Mouse (Mus musculus): ENCODE results near the gene Nras. TPM values are rescaled to one million over a fixed set of nuclear protein-coding genes. Genes with fewer than 3 reads are reported as not detected.

Gene Nras
- polyA plus RNA-seq, 1 experiment = 8.6 TPM

DNA sequence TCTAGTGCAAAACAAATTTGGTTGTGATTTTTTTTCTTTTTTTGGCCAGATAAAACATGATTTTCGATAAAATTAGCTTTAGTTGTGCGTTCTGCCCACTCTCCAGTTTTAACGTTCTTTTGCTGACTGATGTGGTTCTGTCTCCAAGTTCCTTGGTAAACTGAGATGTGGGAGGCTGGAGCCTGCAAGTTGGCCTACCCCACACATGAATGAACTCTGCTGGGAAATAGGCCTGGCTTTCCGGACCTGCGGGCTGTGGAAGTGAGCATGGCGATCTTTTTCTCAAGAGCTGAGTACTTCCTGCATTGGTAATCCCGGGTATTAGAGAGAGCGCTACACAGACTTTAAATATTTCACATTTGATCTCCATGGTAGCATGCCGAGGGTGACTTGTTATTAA, 17.8 kb downstream of the Nras start:
- Histone ChIP-seq H3K4me1 (ENCODE audit: control insufficient read depth, insufficient read depth, insufficient read length, low read length) (no peaks in the 10 kb centered on the region), H3K4me3 (ENCODE audit: low read depth, low read length) (no peak overlapping the region), H3K27ac (ENCODE audit: insufficient read depth, low read depth, low read length) (no peak overlapping the region), H3K27me3 (ENCODE audit: control insufficient read depth, insufficient read depth, low read length) (no peaks in the 10 kb centered on the region), H3K36me3 (ENCODE audit: control insufficient read depth, insufficient read depth, low read length) (no peaks in the 10 kb centered on the region)
- WGBS = 85% methylated on average over 9 of the region's 9 CpGs
- TF ChIP-seq POLR2A (IDR thresholded peaks at IDR 0.05; ENCODE audit: low read depth, low read length) = no peak
- TF ChIP-seq CTCF (IDR thresholded peaks at IDR 0.05; ENCODE audit: extremely low read depth, insufficient read length, insufficient replicate concordance, low read depth, low read length) = no peak

DNA sequence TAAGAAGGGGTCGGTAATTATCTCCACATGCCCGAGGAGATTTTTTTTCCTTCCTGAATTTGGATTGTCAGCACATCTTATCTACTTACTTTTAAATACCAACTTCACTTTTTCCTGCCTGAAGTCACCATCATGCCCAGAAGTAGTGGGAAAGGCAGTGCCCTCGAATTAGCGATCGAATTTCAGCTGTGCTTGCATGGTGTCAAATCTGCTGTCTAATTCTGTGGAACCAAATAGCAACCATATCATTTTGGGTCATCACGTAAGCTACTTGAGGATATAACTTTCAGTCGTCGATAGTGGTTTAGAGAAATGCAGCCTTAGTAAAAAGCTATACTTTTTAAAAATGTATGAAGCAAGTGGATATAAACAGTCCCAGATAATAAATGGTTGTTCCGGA, 18.4 kb downstream of the Nras start:
- WGBS = 88% methylated on average over 9 of the region's 9 CpGs
- H3K27me3 ChIP-seq (ENCODE audit: control insufficient read depth, insufficient read depth, low read length) = no peaks in the 10 kb centered on the region
- no peaks in the 10 kb centered on the region for H3K36me3 ChIP-seq (ENCODE audit: control insufficient read depth, insufficient read depth, low read length)
- TF ChIP-seq POLR2A (IDR thresholded peaks at IDR 0.05; ENCODE audit: low read depth, low read length) (no peak), CTCF (IDR thresholded peaks at IDR 0.05; ENCODE audit: extremely low read depth, insufficient read length, insufficient replicate concordance, low read depth, low read length) (no peak)
- no peak overlapping the region for H3K27ac ChIP-seq (ENCODE audit: insufficient read depth, low read depth, low read length)
- no peak overlapping the region for H3K4me3 ChIP-seq (ENCODE audit: low read depth, low read length)
- H3K4me1 ChIP-seq (ENCODE audit: control insufficient read depth, insufficient read depth, insufficient read length, low read length) = no peaks in the 10 kb centered on the region

DNA sequence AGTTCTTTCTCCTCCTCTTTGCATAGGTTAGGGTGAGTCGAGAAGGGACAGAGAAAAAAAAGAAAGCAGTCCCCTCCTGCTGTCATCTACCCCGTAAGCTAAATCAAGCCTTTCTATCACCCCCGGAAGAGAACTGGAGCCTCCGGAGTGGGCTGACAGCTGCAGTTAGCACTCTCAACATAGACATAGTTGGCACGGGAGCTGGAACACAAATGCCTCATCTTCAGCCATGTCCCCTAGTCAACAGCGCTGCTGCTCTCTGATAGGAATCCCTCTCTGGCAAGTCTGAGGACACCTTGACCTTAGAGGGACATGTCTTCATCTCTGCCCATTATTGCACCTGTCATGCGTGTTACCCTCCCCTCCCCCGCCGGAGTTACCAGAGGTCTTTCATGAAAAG, 21.2 kb downstream of the Nras start:
- H3K4me3 ChIP-seq (ENCODE audit: low read depth, low read length) = no peak overlapping the region
- H3K36me3 ChIP-seq (ENCODE audit: control insufficient read depth, insufficient read depth, low read length) = no peaks in the 10 kb centered on the region
- no peaks in the 10 kb centered on the region for H3K27me3 ChIP-seq (ENCODE audit: control insufficient read depth, insufficient read depth, low read length)
- H3K4me1 ChIP-seq (ENCODE audit: control insufficient read depth, insufficient read depth, insufficient read length, low read length) = no peaks in the 10 kb centered on the region
- WGBS = 82% methylated on average over 9 of the region's 9 CpGs
- H3K27ac ChIP-seq (ENCODE audit: insufficient read depth, low read depth, low read length) = no peak overlapping the region
- TF ChIP-seq CTCF (IDR thresholded peaks at IDR 0.05; ENCODE audit: extremely low read depth, insufficient read length, insufficient replicate concordance, low read depth, low read length) (no peak), POLR2A (IDR thresholded peaks at IDR 0.05; ENCODE audit: low read depth, low read length) (no peak)

DNA sequence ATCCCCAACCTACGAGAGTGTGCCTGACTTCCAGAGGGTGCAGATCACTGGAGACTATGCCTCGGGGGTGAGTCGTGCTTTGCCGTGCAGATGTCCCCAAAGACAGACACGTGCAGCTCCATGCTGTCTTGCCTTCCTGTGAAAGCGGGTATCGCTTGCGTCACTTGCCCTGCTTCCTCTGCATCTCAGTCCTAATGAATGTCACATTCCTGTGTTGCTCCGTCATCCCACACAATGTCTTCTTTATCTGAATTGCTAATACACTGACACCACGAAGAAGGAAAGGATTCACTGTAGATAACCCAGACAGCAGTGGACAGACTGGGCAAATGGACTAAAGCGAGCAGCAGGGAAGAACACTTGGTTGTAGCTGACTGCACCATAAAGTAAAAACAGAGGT, 23.0 kb downstream of the Nras start:
- Histone ChIP-seq H3K36me3 (ENCODE audit: control insufficient read depth, insufficient read depth, low read length) (no peaks in the 10 kb centered on the region), H3K4me3 (ENCODE audit: low read depth, low read length) (no peak overlapping the region), H3K4me1 (ENCODE audit: control insufficient read depth, insufficient read depth, insufficient read length, low read length) (no peaks in the 10 kb centered on the region), H3K27me3 (ENCODE audit: control insufficient read depth, insufficient read depth, low read length) (no peaks in the 10 kb centered on the region), H3K27ac (ENCODE audit: insufficient read depth, low read depth, low read length) (no peak overlapping the region)
- WGBS = 77% methylated on average over 11 of the region's 11 CpGs
- TF ChIP-seq CTCF (IDR thresholded peaks at IDR 0.05; ENCODE audit: extremely low read depth, insufficient read length, insufficient replicate concordance, low read depth, low read length) = no peak
- TF ChIP-seq POLR2A (IDR thresholded peaks at IDR 0.05; ENCODE audit: low read depth, low read length) = no peak

DNA sequence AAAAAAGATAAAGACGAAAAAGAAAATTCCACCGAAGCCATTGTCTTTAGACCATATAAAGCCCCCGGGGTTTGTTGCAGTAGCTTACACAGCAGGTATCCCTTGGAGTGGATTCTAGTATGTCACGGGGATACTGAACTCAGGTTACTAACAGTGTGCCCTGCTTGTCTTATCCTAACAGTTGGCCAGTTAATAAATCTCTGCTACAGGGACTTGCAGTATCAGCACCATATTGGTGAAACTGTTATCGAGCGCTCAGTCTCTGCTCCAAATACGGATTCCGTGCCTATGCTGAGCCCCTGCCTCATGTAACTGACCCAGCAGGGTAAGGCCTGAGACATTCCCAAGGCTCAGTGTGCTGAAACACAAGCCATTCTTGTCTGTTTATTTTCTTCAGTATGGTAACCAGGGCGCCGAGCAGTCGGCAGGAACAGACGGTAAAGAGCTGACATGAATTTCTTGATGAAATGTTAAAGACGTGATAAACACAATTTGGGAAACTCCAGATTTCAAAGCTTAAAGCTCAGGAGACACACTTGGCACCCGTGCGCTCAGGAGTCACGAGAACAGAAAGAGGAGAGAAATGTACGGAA, 23.9 kb downstream of the Nras start:
- H3K27ac ChIP-seq (ENCODE audit: insufficient read depth, low read depth, low read length) = no peak overlapping the region
- H3K4me1 ChIP-seq (ENCODE audit: control insufficient read depth, insufficient read depth, insufficient read length, low read length) = no peaks in the 10 kb centered on the region
- no peak overlapping the region for H3K4me3 ChIP-seq (ENCODE audit: low read depth, low read length)
- no peaks in the 10 kb centered on the region for H3K36me3 ChIP-seq (ENCODE audit: control insufficient read depth, insufficient read depth, low read length)
- 86% methylated on average over 17 of the region's 17 CpGs for WGBS
- TF ChIP-seq CTCF (IDR thresholded peaks at IDR 0.05; ENCODE audit: extremely low read depth, insufficient read length, insufficient replicate concordance, low read depth, low read length) (no peak), POLR2A (IDR thresholded peaks at IDR 0.05; ENCODE audit: low read depth, low read length) (no peak)
- no peaks in the 10 kb centered on the region for H3K27me3 ChIP-seq (ENCODE audit: control insufficient read depth, insufficient read depth, low read length)

DNA sequence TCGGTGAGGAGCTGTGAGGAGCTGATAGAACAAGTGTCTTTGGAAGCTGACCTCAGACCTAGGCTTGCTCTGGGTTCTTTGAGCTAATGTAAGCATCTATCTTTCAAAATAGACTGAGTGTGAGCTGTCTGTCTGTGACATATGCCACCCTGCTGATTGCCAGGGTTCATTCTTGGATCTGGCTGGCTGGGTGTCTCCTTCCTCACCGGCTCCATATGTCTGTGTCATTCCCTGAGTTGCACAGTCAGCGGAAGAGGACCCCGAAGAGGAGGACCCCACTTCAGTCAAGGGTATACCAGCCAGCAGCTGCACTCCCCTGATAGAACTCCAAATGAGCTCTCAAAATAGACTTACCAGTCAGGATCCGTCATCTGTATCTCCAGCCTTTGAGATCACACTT, 24.7 kb downstream of the Nras start:
- H3K4me3 ChIP-seq (ENCODE audit: low read depth, low read length) = no peak overlapping the region
- TF ChIP-seq CTCF (IDR thresholded peaks at IDR 0.05; ENCODE audit: extremely low read depth, insufficient read length, insufficient replicate concordance, low read depth, low read length) (no peak), POLR2A (IDR thresholded peaks at IDR 0.05; ENCODE audit: low read depth, low read length) (no peak)
- H3K27ac ChIP-seq (ENCODE audit: insufficient read depth, low read depth, low read length) = no peak overlapping the region
- no peaks in the 10 kb centered on the region for H3K27me3 ChIP-seq (ENCODE audit: control insufficient read depth, insufficient read depth, low read length)
- no peaks in the 10 kb centered on the region for H3K36me3 ChIP-seq (ENCODE audit: control insufficient read depth, insufficient read depth, low read length)
- no peaks in the 10 kb centered on the region for H3K4me1 ChIP-seq (ENCODE audit: control insufficient read depth, insufficient read depth, insufficient read length, low read length)
- WGBS = 91% methylated on average over 5 of the region's 5 CpGs

DNA sequence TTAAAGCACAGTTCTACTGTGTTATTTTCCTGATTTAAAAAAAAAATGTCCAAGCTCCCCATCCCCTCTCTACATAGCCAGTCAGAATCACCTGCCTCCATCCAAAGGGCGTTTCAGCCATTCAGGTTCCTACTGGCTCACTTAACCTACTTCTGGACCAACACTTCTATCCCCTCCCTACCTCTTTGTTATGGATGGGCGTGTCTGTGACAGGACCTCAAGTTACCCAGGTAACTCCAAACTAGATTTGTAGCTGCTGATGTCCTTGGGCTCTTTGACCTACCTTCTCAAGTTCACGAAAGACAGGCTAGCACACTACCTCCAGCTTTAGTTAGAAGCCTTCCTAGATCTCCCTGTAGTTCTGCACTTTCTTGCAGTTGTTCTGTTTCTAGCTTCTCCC, 27.9 kb downstream of the Nras start:
- TF ChIP-seq CTCF (IDR thresholded peaks at IDR 0.05; ENCODE audit: extremely low read depth, insufficient read length, insufficient replicate concordance, low read depth, low read length) = no peak
- TF ChIP-seq POLR2A (IDR thresholded peaks at IDR 0.05; ENCODE audit: low read depth, low read length) = no peak
- Histone ChIP-seq H3K4me3 (ENCODE audit: low read depth, low read length) (no peak overlapping the region), H3K4me1 (ENCODE audit: control insufficient read depth, insufficient read depth, insufficient read length, low read length) (no peaks in the 10 kb centered on the region), H3K27me3 (ENCODE audit: control insufficient read depth, insufficient read depth, low read length) (no peaks in the 10 kb centered on the region), H3K27ac (ENCODE audit: insufficient read depth, low read depth, low read length) (no peak overlapping the region), H3K36me3 (ENCODE audit: control insufficient read depth, insufficient read depth, low read length) (no peaks in the 10 kb centered on the region)
- WGBS = 72% methylated on average over 3 of the region's 3 CpGs

Data from small intestine, adult 2 months (tissue).